Mouse (Mus musculus): ENCODE measurements around the gene Sh3rf1. TPM values are rescaled to one million over a fixed set of nuclear protein-coding genes. Genes with fewer than 3 reads are reported as not detected.

Sh3rf1 gene
- polyA plus RNA-seq, 1 experiment from 2014 or later: 13.0 TPM

DNA sequence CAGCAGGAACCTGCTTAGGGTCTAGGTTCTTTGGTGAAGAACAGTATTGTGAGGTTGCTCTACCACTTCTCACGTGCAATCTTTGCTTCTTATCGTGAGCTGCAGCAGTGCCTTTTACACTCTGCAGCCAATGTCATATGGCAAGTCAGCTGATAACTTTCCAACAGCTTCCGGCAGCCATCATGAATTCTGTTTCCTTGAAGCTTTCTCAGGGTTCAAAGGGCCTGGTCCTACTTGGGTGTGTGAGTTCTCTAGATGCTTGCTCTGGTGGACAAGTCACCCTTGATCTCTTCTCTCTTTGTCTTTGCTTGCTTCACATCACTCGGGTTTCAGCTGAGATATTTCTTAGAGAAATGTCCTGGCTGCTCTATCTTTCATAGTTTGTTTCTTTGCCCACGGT lies 211.8 kb downstream of the Sh3rf1 start:
- H3K27ac ChIP-seq (replicated peaks): no peak overlapping the region
- no peak overlapping the region for H3K4me3 ChIP-seq (replicated peaks)
- no peak overlapping the region for H3K4me2 ChIP-seq (replicated peaks)
- no peak overlapping the region for H3K9ac ChIP-seq
- 93% methylated on average over 5 of the region's 5 CpGs for WGBS
- ATAC-seq (ENCODE audit: insufficient number of reproducible peaks, low FRiP score, low TSS enrichment, low read depth): no peak
- no peaks in the 10 kb centered on the region for H3K36me3 ChIP-seq
- no peaks in the 10 kb centered on the region for H3K9me3 ChIP-seq (replicated peaks)
- H3K4me1 ChIP-seq: no peaks in the 10 kb centered on the region
- H3K27me3 ChIP-seq: no peaks in the 10 kb centered on the region

DNA sequence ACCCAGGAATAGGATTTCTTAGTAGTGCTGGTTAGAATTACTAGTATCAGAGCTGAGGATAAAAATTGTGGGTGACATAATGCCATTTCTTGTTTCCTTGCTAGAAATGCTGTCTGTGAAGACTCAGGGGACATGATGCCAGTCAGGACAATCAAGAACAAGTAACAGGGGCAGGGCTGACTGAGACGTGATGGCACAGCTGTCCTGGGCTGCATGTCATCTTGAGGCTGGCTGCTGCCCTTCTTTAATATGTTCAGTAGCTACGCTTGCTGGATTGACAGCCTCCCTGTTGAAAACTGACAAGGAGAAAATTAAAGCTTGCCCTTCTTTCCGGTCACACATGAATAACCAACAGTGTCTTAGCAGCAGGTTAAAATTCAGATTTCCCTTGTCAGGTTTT lies 212.5 kb downstream of the Sh3rf1 start:
- Histone ChIP-seq H3K27ac (replicated peaks) (no peak overlapping the region), H3K9ac (no peak overlapping the region), H3K4me3 (replicated peaks) (no peak overlapping the region), H3K4me1 (no peaks in the 10 kb centered on the region), H3K9me3 (replicated peaks) (no peaks in the 10 kb centered on the region), H3K36me3 (no peaks in the 10 kb centered on the region), H3K27me3 (no peaks in the 10 kb centered on the region), H3K4me2 (replicated peaks) (no peak overlapping the region)
- ATAC-seq (ENCODE audit: insufficient number of reproducible peaks, low FRiP score, low TSS enrichment, low read depth): no peak
- WGBS: 70% methylated on average over 3 of the region's 3 CpGs

DNA sequence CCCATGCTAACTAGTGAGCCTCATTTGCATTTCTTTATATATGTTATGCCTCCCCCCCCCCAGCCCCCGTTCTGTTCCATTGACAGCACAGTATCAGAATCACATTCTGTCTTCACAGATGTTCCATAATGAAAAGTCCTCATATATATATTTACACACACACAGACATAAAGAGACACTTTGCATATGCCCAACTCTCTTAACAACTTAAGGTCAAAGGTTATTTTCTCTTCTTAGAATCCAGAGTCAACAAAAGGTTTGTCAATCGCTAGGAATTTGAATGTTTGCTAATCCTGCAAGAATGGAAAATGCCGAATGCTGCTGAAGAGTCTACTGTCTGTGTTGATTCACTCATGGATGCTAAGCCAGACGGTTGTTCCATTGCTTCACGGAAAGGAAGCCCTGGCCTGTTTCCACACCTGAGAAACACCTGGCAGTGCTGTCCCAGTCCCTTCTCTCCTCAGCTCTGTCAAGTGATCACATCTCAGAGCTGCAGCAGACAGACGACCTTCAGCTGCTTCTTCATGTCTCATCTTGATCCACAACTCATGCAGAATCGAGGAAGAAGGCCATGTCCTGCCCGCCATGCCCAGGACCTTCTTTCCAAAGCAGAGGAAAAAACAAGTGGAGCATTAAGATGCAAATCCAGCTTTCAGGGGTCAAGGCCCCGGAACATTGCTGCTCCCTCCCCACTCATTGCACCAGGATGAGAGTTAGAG lies 213.1 kb downstream of the Sh3rf1 start:
- no peak overlapping the region for H3K4me3 ChIP-seq (replicated peaks)
- ATAC-seq (ENCODE audit: insufficient number of reproducible peaks, low FRiP score, low TSS enrichment, low read depth): no peak
- H3K9ac ChIP-seq: no peak overlapping the region
- H3K27ac ChIP-seq (replicated peaks): no peak overlapping the region
- H3K36me3 ChIP-seq: no peaks in the 10 kb centered on the region
- WGBS: 48% methylated on average over 9 of the region's 9 CpGs
- no peaks in the 10 kb centered on the region for H3K4me1 ChIP-seq
- no peaks in the 10 kb centered on the region for H3K9me3 ChIP-seq (replicated peaks)
- H3K4me2 ChIP-seq (replicated peaks): no peak overlapping the region
- no peaks in the 10 kb centered on the region for H3K27me3 ChIP-seq

DNA sequence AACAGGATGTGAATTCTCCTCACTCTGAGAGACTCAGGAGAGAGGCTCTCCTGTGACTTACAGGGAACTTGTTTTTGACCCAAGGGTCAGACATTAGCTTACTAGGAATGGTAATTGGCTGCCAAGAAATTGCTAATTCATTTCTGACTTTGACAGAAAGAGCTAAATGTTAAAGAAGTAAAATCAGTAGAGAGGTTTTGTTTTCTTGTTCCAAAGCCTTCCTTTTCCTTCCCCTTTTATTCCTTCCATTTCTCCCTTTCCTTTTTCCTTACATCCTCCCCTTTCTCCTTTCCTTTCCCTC lies 213.6 kb downstream of the Sh3rf1 start:
- Histone ChIP-seq H3K27ac (replicated peaks) (no peak overlapping the region), H3K4me3 (replicated peaks) (no peak overlapping the region), H3K4me2 (replicated peaks) (no peak overlapping the region), H3K9ac (no peak overlapping the region), H3K36me3 (no peaks in the 10 kb centered on the region), H3K9me3 (replicated peaks) (no peaks in the 10 kb centered on the region), H3K27me3 (no peaks in the 10 kb centered on the region), H3K4me1 (no peaks in the 10 kb centered on the region)
- no peak for ATAC-seq (ENCODE audit: insufficient number of reproducible peaks, low FRiP score, low TSS enrichment, low read depth)

DNA sequence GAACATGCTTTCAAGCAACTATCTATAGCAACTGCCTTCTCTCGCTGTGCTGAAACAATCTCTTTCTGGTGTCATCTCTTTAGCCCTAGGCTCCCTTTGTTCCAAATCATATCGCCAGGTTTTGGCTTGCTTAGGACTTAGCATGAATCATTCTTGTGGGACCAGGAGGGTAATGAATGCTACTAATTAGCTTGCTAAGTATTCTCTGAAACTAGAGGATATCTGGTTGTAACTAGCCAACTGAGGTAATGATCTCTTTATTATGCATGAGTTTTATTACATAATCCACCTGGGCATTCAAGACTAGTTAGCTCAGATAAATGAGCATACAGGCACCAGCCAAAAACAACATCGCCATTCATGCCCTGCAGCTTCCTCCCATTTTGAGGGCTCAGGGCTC lies 219.3 kb downstream of the Sh3rf1 start:
- Histone ChIP-seq H3K27ac (replicated peaks) (no peak overlapping the region), H3K9me3 (replicated peaks) (no peaks in the 10 kb centered on the region), H3K4me2 (replicated peaks) (no peak overlapping the region), H3K4me3 (replicated peaks) (no peak overlapping the region), H3K36me3 (no peaks in the 10 kb centered on the region), H3K9ac (no peak overlapping the region), H3K4me1 (no peaks in the 10 kb centered on the region), H3K27me3 (no peaks in the 10 kb centered on the region)
- 71% methylated on average over 3 of the region's 3 CpGs for WGBS
- no peak for ATAC-seq (ENCODE audit: insufficient number of reproducible peaks, low FRiP score, low TSS enrichment, low read depth)

DNA sequence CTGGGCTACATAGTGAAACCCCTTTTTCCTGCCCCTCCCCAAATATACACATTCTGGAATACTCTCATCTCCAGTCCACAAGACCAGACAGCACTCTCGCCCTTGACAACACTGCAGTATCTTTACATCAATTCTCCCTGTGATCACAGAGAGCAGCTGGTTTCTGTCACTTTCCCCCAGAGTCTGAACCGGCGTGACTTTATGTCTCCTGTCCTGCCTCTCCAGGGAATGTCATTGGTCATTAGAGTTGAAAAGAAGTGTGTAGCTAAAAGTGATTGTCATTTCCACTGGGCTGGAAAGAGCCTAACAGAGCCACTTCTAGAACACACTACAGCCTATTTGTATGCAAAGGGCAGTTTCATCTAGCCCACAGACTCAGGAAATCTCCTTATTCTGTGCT lies 220.7 kb downstream of the Sh3rf1 start:
- no peak for ATAC-seq (ENCODE audit: insufficient number of reproducible peaks, low FRiP score, low TSS enrichment, low read depth)
- 49% methylated on average over 3 of the region's 3 CpGs for WGBS
- Histone ChIP-seq H3K4me2 (replicated peaks) (no peak overlapping the region), H3K27ac (replicated peaks) (no peak overlapping the region), H3K4me3 (replicated peaks) (no peak overlapping the region), H3K9me3 (replicated peaks) (no peaks in the 10 kb centered on the region), H3K9ac (no peak overlapping the region), H3K4me1 (no peaks in the 10 kb centered on the region), H3K27me3 (no peaks in the 10 kb centered on the region), H3K36me3 (no peaks in the 10 kb centered on the region)

Other genes starting within 250 kb of the Sh3rf1 start
- gene Clcn3, start 240.6 kb upstream of the Sh3rf1 start, polyA plus RNA-seq (2015; fragmentation: Nextera tagmentation; extraction: Ambion mirVana): 16.4 and 17.3 TPM in 2 replicates
- 19.8 and 20.2 TPM in 2 replicates for gene Nek1, start 230.7 kb upstream of the Sh3rf1 start, polyA plus RNA-seq (2015; fragmentation: Nextera tagmentation; extraction: Ambion mirVana)